Mouse (Mus musculus): ENCODE results near the gene Ly86.

GRCm38 (mm10) chr13:37426578-37427336, 81.7 kb downstream of the Ly86 start:
- no peak for TF ChIP-seq CTCF (conservative IDR thresholded peaks at IDR 0.05; ENCODE audit: low read length)
- no peak for TF ChIP-seq POU5F1 (IDR thresholded peaks at IDR 0.05; ENCODE audit: borderline replicate concordance, low read length)
